Mouse (Mus musculus) sigmoid colon, adult 10 weeks (tissue): ENCODE data around the gene Nmral1. TPM values are rescaled to one million over a fixed set of nuclear protein-coding genes. Genes with fewer than 3 reads are reported as not detected.

Source experiments
- polyA plus RNA-seq: library from polyadenylated mRNA; stranded (reverse); fragments of 350-450 nt; fragmentation: Illumina TruSeq; extraction: RNeasy Lipid Tissue Mini Kit (QIAGEN cat#74804); gene quantifications from one replicate; pipeline ENCODE4 v1.2.3, GENCODE M21; 2014; ENCODE audit warnings: low read depth, low replicate concordance

Nmral1 gene
- polyA plus RNA-seq, result 0.28 TPM

GRCm38 (mm10) chr16:4718753-4719518, at the start of gene Nmral1:
TSS of gene Nmral1 (minus strand) at chr16:4719356.

DNA sequence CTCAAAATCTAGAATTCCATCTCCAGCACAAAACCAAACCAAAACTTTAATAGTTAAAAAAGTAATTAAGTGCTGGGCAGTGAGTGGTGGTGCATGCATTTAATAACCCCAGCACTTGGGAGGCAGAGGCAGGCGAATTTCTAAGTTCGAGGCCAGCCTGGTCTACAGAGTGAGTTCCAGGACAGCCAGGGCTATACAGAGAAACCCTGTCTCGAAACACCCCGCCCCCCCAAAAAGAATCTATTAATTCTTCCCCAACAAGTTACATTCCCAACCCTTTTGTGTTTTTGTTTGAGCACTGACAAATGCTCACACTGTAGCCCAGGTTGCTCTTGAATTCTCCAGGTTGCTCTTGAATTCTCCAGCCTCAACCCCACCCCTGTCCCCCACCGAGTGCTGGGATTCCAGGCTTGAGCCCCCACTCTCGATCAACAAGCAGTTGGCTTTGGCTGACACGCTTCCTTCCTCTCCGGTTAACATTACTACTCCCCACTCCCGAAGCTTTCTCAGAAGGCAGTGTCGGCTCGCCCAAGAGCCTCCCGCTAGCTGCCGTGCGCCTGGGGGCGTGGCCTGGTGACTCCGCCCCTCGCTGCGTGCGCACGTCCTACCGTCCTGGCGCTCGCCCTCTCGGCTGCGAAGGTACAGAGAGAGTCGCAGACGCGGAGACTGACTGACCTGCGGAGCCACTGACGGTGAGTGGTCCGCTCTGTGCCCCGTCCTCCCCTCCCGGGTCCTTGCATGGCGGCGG, 6.8 kb upstream of the Nmral1 start, which contains the start of gene Hmox2:
Hmox2 (plus strand) TSS at position 582 of the 748 bp plus-strand sequence.

GRCm38 (mm10) chr16:4679121-4680018, 39.8 kb downstream of the Nmral1 start, which contains the start of gene Coro7:
TSS of gene Coro7 (minus strand) at chr16:4679777.

Other genes with a start within 250 kb of the Nmral1 start
- 3.3 TPM for gene Srl, start 177.5 kb downstream of the Nmral1 start, polyA plus RNA-seq
- 3.3 TPM for gene Tfap4, start 159.5 kb downstream of the Nmral1 start, polyA plus RNA-seq
- gene Glis2, start 124.6 kb downstream of the Nmral1 start, polyA plus RNA-seq, result 0.79 TPM
- 8.7 TPM for gene Pam16, start 94.4 kb downstream of the Nmral1 start, polyA plus RNA-seq
- 0.57 TPM for gene Vasn, start 79.4 kb downstream of the Nmral1 start, polyA plus RNA-seq
- gene Dnaja3, start 79.4 kb downstream of the Nmral1 start, polyA plus RNA-seq, result 27.1 TPM
- gene Coro7, start 39.6 kb downstream of the Nmral1 start, polyA plus RNA-seq, result 2.0 TPM
- 43.3 TPM for gene Hmox2, start 7.0 kb upstream of the Nmral1 start, polyA plus RNA-seq
- 17.7 TPM for gene Cdip1, start 70.9 kb upstream of the Nmral1 start, polyA plus RNA-seq
- not detected for gene 4930562C15Rik, start 116.1 kb upstream of the Nmral1 start, polyA plus RNA-seq
- 1.5 TPM for gene Ubald1, start 161.0 kb upstream of the Nmral1 start, polyA plus RNA-seq
- gene Mgrn1, start 166.9 kb upstream of the Nmral1 start, polyA plus RNA-seq, result 9.1 TPM
- gene Nudt16l1, start 219.4 kb upstream of the Nmral1 start, polyA plus RNA-seq, result 4.3 TPM
- 6.6 TPM for gene Anks3, start 244.8 kb upstream of the Nmral1 start, polyA plus RNA-seq